Mouse (Mus musculus): ENCODE results near the gene Gm45618.

Gene Gm45618

DNA sequence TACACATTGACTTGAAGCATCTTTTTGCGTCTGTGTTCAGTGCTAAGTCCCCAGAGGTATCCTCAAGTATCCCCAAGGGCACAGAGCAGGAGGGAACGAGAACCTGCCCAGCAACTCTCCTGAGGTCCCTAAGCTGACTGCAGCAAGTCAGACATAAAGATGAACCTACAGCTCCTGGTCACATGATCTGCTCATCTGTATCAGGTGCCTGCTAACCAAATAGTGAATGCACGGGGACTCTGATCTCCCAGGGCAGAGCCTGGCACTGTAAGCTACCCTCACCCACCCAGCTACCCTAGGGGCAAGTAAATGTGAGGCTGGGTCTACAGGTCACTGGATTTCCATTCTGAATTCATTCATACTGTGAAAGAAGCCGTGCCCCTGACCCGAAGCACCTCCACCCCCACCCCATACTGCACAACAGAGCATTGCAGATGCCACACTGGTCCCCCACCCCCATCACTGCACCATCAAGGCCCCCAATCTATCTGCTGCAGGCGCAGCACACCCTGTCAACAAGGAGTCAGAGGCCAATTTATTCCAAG lies 26.8 kb downstream of the Gm45618 start:
- DNase-seq, result no peak

DNA sequence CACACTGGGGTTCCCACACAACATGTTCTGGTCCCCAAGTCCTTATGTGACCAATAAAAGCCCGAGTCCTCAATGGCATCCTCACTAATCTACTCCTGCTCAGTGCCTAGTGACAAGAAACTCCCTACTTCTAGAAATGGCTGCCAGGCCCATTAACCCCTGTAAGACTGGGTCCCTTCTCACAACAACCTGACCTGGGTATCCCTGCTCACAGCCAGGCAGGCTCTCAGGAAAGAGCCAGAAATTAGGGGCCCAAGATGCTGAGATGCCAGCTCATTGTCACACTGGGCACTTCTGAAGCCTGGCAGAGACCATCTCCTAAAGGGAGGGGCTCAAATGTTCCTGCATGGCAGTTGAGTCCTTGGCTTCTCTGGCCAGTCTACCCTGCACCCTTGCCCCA lies 27.5 kb downstream of the Gm45618 start:
- no peak for DNase-seq

DNA sequence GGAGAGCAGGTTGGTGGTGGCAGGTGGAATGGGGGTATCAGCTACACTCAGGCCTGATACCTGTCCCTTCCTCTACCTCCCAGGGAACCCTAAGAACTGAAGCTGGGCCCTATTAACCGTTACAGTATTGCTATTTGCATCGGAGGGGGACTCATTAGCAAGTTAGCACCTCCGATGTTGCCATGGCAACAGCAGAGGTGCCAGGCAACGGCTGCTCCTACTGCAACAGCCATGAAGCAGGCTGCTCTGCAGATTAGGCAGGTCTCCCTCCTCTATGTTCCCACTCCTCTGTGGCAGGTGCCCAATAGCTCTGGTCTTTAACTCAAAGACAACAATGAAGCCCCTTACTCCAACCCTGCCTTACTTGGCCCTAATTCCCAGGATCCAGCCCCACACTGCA lies 28.7 kb downstream of the Gm45618 start:
- DNase-seq, result no peak

DNA sequence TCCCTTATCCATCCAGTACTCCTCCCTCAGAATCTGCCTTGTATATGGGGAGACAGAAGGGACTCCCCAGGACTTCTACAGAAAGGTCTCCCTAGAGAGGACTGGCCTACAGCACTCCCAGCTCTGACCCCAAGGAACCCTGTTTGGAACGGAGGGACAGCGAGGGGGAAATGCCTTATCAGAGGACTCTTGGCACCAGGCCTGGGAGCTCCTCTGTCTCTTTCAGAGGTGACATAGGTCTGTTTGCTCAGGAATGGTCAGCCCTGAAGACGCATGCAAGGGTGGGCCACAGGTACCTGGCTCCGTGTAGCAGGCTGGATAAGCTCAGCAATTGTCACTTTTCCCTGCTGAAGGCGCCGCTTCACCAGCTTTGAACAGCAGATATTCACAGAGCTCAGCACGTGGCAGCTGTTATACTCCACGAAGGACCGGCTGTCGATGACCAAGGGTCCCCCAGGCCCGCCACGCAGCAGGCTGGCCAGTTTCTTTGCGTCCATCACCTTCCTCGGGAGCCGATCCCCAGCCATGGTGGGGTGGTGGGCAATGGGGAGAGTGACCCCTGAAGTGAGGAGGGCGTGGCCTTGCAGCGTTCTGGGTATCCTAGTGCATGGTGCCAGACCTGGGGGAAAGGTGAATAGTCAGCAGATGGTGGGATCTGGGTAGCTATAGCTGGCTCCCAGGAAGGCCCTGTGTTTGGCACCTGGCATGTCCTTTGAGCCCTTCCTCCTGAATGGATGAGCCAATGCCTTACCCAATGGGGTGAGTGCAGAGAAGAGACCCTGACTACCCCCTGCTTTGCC lies 30.7 kb downstream of the Gm45618 start:
- DNase-seq, result no peak

DNA sequence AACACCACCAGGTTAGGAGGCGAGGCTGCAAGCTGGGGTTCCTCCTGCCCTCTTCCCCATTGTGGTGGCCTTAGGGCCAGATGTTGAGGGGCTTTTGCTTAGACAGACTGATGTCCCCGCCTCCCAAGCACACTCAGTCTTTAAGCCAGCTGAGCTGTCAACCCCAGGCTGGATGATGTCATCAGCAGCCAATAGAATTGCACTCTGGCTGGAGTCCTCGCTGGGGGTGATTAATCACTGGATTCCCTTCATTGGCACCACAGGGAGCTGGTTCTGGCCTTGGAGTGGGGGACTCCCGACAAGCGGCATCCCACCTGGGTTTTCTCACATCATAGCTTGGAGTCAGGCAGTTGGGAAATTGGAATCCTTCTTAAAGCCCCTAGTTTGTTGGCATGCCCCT lies 31.6 kb downstream of the Gm45618 start:
- DNase-seq, result no peak

DNA sequence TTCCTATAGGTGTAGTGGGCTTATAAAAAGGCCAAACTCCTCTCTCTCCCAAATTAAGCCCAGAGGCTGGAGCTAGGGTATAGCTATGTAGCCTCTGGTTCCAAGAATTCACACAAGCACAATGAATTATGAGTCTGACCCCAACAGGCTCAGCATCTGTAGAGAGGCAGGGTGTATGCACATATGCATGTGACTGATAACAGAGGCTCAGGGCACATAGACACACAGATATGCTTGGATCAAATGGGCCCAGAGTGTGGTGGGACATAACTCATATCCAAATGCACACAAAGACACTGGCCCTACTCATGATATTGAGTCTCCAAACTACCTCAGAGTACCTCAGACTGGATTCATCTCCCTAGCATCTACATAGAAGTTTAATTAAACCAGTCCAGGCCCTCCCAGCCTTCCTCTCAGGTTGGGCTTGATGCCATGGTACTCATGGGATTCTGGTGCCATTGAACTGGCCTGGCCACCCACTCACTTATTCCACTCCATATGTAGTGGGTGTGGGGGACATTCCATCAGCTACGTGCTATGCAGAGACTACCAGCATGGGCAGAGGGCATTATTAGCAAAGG lies 33.4 kb downstream of the Gm45618 start:
- DNase-seq, result no peak

DNA sequence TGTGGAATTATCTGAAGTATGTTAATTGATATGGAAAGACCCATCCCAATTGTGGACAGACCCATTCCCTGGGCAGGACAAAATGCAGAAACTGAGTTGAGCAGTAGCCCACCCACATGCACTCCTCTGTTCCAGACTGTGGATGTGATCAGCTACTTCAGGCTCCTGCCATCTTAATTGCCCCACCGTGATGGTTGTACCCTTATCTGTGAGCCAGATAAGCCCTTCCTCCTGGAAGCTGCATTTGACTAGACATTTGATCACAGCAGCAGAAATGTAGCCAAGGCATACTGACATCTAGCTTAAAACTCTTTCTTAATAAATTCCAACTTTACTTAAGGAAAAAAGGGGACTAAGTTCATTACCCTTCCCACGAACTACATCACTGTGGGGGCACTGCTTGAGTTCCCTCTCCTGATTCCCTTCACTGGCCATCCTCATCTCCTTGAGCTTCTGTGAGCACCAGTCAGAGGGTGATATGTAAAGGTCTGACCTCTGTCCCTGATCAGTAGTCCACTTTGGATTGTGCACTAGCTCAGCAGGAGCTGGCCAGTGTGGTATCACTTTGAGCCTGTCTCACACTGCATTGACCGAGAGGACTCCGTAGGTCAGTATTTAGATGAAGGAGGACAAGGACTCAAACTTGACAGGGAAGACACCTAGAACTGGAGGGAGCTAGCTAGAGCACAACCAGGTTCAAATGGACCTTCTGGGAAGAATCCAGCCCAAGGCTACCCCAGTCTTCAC lies 34.2 kb downstream of the Gm45618 start:
- no peak for DNase-seq

DNA sequence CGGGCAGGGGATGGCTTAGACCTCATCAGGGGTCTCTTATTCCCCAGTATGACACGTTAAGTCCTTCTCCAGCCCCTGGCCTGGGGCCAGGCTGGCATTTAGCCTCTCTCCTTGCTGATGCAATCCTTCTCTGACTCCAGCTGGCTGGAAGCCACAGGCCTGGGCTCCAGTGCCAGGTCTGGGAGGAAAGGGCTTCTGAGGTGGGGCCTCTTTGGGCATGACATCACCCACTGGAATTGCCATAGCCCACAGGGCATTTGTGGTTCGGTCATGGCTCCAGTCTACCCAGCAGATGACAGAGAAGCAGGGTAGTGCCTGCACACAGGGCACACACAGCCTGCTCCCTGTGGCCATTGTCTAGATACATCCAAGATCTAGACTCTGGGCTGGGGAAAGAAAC lies 35.7 kb downstream of the Gm45618 start:
- DNase-seq, result no peak

DNA sequence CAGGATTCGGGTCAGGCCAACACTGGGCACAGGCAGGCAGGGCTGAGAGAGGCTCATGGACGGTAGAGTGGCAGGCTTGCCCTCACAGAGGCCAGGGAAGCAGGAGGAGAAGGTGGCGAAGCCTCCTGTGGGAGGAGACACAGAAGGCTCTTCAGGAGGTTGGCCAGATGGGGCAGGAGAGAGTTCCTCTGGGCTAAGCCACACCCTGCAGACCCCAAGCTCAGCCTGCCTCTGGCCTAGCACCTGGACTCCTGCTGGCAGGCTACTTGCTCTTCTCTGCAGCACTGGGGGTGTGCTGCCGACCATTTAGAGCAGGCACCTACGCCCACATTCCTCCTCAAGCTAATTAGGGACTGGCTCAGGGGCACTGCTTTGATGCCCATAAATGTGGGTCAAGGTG lies 36.1 kb downstream of the Gm45618 start:
- DNase-seq, result no peak

DNA sequence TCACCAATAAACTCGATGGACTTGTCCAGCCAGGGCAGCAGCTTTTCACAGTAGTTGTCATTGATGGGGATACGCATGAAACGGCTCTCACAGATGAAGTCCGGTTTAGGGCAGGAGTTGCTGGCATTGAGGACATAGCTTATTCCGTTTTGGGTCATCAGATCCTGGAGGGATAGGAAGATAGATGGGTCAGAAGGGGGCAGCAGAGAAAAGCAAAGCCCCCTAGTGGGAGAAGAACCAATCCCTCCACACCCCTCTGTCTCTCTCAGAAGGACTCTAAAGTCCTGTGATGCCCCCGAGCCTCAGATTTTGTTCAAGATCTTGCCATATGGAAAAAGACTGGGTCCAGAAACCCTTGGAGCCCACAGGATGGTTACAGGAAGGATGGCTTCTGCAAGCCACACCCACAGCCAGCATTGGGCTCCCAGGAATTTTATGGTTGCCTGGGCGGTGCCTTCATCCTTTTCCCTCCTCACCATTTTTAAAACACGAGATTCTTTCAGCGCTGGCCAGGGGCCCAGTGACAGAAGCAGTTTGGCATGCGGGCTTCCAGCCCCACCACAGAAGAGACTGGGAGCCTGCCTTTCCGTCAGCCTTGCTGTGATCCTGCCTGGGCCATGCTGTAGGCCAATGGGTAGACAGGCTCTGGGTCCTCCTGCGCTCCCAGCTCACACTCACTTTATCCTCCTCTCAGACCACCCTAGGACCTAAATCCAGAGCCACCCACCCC lies 36.8 kb downstream of the Gm45618 start:
- no peak for DNase-seq

DNA sequence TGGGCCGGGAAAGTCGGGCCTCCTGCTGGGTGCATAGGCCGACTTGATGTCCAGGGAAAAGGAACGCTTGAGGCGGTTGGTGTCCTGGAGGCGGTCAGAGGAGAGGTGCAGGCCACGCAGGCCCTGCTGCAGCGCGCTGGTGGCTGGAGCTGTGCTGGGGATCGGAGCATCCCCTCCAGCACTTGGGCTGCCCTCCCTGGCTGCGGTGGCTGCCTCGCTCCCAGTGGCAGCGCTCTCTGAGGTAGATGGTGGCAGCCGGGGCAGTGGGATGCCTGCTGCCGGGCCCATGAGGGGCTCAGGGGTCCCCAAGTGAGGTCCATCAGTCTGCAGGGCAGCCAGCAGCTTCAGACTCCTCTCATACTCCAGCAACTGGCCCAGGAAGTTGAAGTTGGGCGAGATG lies 37.9 kb downstream of the Gm45618 start:
- DNase-seq, result no peak

DNA sequence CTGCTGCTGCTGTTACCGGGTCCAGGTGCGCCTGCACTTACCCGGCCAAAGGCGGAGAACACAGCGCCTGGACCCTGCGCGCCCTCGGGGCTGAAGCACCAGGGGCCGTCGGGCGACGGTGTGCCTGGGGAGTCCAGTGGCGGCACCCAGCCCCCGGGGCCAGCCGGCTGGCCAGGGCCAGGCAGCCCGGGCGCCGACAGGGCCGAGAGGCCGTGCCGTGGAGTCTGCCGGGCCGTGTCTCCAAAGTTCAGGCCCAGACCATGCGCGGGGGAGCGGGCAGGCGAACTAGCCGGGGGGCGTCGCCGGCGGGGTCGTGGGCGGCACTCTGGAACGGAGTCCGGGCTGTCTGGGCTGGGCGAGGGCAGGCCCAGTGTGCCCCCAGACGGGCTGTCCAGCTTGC lies 38.4 kb downstream of the Gm45618 start:
- DNase-seq, result no peak

DNA sequence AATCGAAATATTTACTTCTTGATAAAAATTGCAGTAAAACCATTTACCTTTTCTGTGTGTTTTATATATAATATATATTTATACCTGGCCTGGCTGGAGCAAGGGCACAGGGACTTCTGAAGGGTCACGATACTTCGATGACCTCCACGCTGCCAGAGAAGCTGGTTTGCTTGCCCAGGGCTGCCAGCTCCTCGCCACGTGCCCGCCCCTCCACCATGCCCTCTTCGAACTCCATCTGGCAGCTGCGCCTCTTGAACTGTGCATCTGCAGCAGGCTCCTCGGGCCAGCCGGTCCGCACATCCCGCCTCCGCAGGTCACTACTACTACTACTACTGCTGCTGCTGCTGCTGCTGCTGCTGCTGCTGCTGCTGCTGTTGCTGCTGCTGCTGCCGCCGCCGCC lies 38.8 kb downstream of the Gm45618 start:
- no peak for DNase-seq

DNA sequence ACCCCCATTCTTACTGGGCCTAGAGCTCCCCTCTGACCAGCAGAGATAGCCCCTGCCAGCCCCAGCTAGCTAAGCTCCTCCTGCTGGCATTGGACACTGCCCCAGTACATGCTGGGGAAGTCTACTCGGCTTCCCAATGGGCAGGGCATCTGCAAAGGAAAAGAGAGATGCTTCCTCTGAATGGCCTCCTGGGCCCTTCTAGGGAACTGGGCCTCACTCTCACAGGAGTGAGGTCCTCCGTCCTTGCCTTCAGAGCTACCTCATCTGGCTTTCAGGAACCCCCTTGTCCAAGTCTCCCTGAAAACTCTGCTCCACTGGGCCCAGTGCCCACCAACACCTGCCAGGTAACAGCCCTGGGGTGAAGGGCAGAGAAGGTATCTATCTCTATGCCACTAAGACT lies 39.7 kb downstream of the Gm45618 start:
- DNase-seq, result no peak

DNA sequence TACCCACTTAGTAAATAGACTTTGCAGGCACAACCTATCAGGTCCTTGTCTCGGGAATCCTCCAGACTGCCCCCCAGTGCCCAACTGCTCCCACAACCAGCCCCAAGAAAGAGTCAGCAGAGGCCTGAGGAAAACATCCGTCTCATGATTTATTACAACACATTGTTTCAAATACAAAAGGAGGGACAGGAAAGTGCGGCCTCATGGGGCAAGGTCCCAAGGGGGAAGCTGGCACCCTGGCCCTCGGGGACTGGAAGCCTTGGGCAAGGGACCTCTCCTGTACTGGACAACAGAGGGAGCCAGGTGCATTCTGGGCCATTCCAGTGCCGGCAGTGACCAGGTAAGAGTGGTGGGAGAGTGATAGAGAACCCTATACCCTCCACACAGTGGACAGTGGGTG lies 41.2 kb downstream of the Gm45618 start:
- no peak for DNase-seq

DNA sequence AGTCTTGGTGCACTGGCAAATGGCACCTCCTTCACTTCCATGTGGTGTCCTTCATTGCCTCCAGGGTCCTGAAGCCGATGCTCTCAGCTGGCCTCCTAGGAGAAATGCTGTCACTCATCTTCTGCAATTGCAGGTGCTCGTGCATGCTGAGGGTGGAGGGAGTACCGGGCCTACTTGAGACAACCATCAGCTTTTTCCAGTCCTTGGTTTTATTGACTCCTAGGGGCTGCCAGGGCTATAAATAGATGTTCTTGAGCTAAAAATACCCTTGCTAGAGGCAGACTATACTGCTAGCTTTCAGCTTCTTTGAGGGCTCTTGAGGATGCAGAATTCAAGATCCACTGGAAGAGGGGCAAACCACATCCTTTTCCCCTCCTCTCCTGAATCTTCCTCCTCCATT lies 43.4 kb downstream of the Gm45618 start:
- no peak for DNase-seq

DNA sequence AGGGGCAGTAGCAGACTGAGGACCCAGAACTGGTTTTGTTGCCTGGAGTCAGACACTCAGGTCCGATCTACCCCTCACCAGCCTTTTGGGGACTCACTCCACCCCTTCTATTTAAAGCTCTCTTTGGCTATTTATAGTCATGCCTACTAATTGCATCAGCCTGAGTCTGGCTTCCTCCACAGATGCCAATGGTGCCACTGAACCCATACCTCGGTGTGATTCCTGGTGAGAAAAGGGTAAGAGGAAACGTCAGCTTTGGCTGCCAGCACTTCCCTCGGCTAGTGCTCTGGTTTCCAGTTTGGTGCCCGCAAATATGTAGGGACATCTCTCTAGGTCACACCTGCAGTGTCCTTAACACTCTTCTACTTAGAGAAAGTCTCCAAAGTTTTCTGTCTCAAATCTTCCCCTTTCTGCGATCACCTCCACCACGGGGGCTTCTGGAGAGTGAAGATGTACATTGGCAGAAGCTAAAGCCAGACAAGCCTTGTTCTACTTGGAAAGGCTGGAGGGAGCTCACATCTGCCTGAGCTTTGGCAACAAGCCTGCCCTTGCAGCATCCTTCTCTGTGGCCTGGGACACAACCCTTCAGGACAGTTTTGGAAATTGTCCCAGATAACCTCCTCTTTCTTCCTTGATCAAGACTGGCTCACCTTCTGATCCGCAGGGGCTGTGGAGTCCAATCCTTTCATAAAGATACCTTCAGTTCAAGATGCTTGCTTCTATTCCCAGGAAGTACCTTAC lies 46.2 kb downstream of the Gm45618 start:
- no peak for DNase-seq

DNA sequence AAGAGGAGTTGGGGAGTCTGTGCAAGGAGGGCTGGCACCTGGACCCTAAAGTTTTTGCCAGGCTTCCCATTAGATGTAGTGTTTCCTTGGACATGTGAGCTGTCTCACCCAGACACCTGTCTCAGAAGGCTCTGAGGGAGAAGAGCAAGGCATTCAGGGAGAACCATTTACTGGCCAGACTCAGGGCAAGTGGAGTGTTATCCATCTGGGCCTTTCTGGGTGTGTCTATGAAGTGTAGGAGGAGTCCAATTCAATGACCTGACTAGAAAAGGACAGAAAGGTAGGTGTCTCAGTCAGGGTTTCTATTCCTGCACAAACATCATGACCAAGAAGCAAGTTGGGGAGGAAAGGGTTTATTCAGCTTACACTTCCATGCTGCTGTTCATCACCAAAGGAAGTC lies 48.8 kb downstream of the Gm45618 start:
- no peak for DNase-seq

DNA sequence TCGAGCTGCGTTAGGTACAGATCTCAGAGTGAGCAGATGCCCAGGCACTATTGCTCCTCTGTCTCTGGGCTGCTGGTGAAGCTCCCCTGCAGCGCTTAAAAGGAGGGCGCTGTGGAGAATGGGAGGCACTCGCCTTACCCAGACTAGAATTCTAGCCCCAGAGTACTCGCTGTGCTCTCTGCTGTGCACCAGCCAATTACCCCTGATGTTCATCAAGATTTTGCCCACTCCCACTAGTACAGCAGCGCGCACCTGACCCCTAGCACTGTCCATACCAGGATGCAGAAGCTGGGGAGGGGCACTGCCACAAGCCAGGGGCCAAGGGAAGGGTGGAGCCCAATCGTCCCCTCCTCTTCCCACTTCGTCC lies 49.3 kb downstream of the Gm45618 start:
- DNase-seq, result no peak

DNA sequence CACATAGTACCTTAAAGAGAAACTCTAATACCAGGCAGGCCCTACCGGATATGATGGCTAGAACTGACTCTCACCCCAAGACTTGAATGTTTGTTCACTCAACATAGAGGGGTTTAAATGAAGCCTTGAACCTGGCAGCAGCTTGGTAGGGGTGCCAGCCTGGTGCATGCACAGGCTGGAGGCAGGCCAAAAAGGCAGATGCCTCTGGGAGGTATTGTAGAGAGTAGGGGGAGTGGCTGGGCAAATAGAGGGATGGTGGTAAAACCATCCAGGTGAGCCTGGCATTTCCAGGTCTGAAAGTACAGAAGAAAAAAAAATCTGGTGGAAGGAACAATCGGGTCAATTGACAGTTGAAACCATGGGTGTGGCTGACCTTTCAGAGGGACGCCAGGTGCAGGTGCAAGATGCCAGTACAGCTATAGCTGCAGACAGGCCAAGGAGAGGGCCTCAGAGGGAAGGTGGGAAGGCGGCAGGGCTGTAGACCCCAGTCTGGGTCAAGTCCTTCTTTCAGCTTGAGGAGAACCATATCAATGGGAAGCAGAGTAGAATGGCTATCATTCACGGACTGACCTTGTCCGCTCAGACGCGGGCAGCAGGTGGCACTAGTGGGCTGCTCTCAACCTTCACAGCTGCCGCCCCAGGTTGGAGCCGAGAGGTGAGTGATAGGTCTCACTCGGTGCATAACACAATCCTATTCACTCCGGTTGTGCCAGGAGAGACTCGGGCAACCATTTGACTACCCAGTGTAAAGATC lies 49.9 kb downstream of the Gm45618 start:
- peak; percentile 83 for DNase-seq
